Comparison of ENCODE assay signal across 18 mouse cellular contexts in the genomic region with DNA sequence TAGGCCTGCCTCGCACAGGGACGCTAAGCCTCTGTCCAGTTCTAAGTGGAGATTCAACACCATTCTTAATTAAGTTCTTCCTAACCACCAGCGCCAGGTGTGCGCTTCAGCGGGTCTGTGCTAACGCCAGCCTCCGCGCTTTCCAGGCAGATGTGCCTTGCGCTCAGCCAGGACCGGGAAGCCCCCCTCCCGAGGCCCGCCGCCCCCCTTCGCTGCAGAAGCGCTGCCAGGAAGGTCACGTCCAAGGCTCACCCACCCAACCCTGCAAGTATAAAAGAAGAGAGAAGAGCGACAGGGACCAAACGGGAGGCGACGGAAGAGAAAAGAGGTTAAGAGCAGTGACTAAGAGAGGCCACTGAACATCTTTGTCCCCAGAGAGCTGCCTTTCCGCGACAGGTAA. TPM values are rescaled to one million over a fixed set of nuclear protein-coding genes. Genes with fewer than 3 reads are reported as not detected.
DNase-seq lines count a peak whose midpoint lies in the region; ATAC-seq and TF ChIP-seq lines count a peak whose summit lies in the region.
"Had no signal": no experiment of that assay in that cellular context is flagged by ENCODE, and none has a peak within 500 bp of the region (broad histone marks: within the 10 kb centered on the region; RNA-seq: fewer than 3 reads in every experiment).

TSS of gene Pomc (plus strand) at position 301 of the 400 bp plus-strand sequence.

- peaks cover 13% of the 10 kb centered on the region for H3K27me3 ChIP-seq in hindbrain, embryonic 15.5 days
- H3K27me3 ChIP-seq in hindbrain, embryonic 12.5 days = peaks cover 32% of the 10 kb centered on the region
- H3K27me3 ChIP-seq in embryonic facial prominence, embryonic 10.5 days (replicated peaks; ENCODE audit: low read depth, poor library complexity, severe bottlenecking) = peaks cover 28% of the 10 kb centered on the region
- H3K27me3 ChIP-seq in midbrain, postnatal 0 days (ENCODE audit: insufficient read depth, low read length) = peaks cover 13% of the 10 kb centered on the region; the same call in 1 of the 2 replicates
- H3K27me3 ChIP-seq in heart, adult 2 months (ENCODE audit: control insufficient read depth, insufficient read depth, low read length) = peaks cover 2% of the 10 kb centered on the region; the same call in 1 of the 2 replicates

- peak within 1 kb of the TSS; percentile 31 for H3K4me2 ChIP-seq in hindbrain, embryonic 15.5 days
- no peak within 1 kb of the TSS for H3K4me2 ChIP-seq in hindbrain, embryonic 12.5 days (replicated peaks)
- H3K4me2 ChIP-seq in midbrain, postnatal 0 days (ENCODE audit: low read depth, low read length, poor library complexity, severe bottlenecking) = 0 out of 2 replicates have a peak within 1 kb of the TSS, but pooled peaks have one; percentile 22
- H3K4me2 ChIP-seq: heart, embryonic 11.5 days; limb, embryonic 13.5 days; liver, embryonic 13.5 days; lung, embryonic 14.5 days had no signal

- DNase-seq in ES-E14 (ENCODE audit: low read depth, low spot score) = no peak
- DNase-seq in embryonic facial prominence, embryonic 10.5 days (ENCODE audit: low spot score) = no peak
- no peak for DNase-seq in midbrain, postnatal 0 days (ENCODE audit: low spot score)
- DNase-seq in heart, adult 2 months = no peak
- no peak for DNase-seq in spleen, adult 12 weeks (ENCODE audit: low spot score)
- DNase-seq: adrenal gland, postnatal 14 days; cerebellum, adult 18-20 months; cerebellum, postnatal 36 days; kidney, adult 18-20 months; layer of hippocampus, postnatal 36 days; liver, embryonic 13.5 days had no signal

- no peak within 1 kb of the TSS for H3K4me3 ChIP-seq in hindbrain, embryonic 15.5 days
- H3K4me3 ChIP-seq in hindbrain, embryonic 12.5 days = no peak within 1 kb of the TSS
- H3K4me3 ChIP-seq in ES-E14 (ENCODE audit: insufficient read depth in 1 of 2, low read depth in 1 of 2, low read length in 2 of 2, poor library complexity in 1 of 2, severe bottlenecking in 1 of 2) = peak within 1 kb of the TSS; percentile 3 to 26; a peak in 2 of 4 replicates
- H3K4me3 ChIP-seq in embryonic facial prominence, embryonic 10.5 days = no peak within 1 kb of the TSS
- H3K4me3 ChIP-seq in midbrain, postnatal 0 days (ENCODE audit: low read depth, low read length) = no peak within 1 kb of the TSS
- no peak within 1 kb of the TSS for H3K4me3 ChIP-seq in heart, adult 2 months
- H3K4me3 ChIP-seq: limb, embryonic 13.5 days; liver, embryonic 13.5 days had no signal

- H3K9ac ChIP-seq in hindbrain, embryonic 15.5 days = no peak within 1 kb of the TSS
- no peak within 1 kb of the TSS for H3K9ac ChIP-seq in hindbrain, embryonic 12.5 days
- no peak within 1 kb of the TSS for H3K9ac ChIP-seq in ES-E14 (ENCODE audit: insufficient read depth, low read depth, low read length, poor library complexity, severe bottlenecking)
- no peak within 1 kb of the TSS for H3K9ac ChIP-seq in midbrain, postnatal 0 days (replicated peaks; ENCODE audit: low read length, poor library complexity, severe bottlenecking)
- no peak within 1 kb of the TSS for H3K9ac ChIP-seq in heart, adult 2 months (ENCODE audit: low read depth, low read length)
- H3K9ac ChIP-seq: limb, embryonic 13.5 days; liver, embryonic 13.5 days; lung, embryonic 14.5 days had no signal

- TF ChIP-seq CTCF in midbrain, postnatal 0 days (IDR thresholded peaks at IDR 0.05) = no peak
- no peak for TF ChIP-seq CTCF in heart, adult 2 months (IDR thresholded peaks at IDR 0.05)

- intact Hi-C loops in heart, adult 2 months (cut with DNase I) = no loop called here

- no peaks in the 10 kb centered on the region for H3K79me2 ChIP-seq in heart, adult 2 months (replicated peaks; ENCODE audit: control insufficient read depth, insufficient read depth, low read length)

- 15% methylated on average over 22 of the region's 22 CpGs for WGBS in hindbrain, embryonic 15.5 days
- WGBS in hindbrain, embryonic 12.5 days = 22% methylated on average over 22 of the region's 22 CpGs
- 20% methylated on average over 22 of the region's 22 CpGs for WGBS in embryonic facial prominence, embryonic 10.5 days
- WGBS in midbrain, postnatal 0 days = 26% methylated on average over 22 of the region's 22 CpGs
- WGBS in heart, adult 2 months = 20% methylated on average over 22 of the region's 22 CpGs

- in situ Hi-C loops in ES-E14 (cut with MboI; ENCODE audit: low sequenced_read_pairs in 2 of 2, unreplicated experiment in 2 of 2) = no loop called here

- H3K36me3 ChIP-seq in hindbrain, embryonic 15.5 days = no peaks in the 10 kb centered on the region
- no peaks in the 10 kb centered on the region for H3K36me3 ChIP-seq in hindbrain, embryonic 12.5 days
- no peaks in the 10 kb centered on the region for H3K36me3 ChIP-seq in ES-E14 (ENCODE audit: control insufficient read depth, insufficient read depth, low read length, poor library complexity, severe bottlenecking)
- no peaks in the 10 kb centered on the region for H3K36me3 ChIP-seq in embryonic facial prominence, embryonic 10.5 days (replicated peaks)
- H3K36me3 ChIP-seq in midbrain, postnatal 0 days (ENCODE audit: insufficient read depth, low read length) = no peaks in the 10 kb centered on the region
- no peaks in the 10 kb centered on the region for H3K36me3 ChIP-seq in heart, adult 2 months (ENCODE audit: control insufficient read depth, insufficient read depth, low read length)
- H3K36me3 ChIP-seq: limb, embryonic 13.5 days; liver, embryonic 13.5 days had no signal

- H3K9me3 ChIP-seq in hindbrain, embryonic 15.5 days = no peaks in the 10 kb centered on the region
- no peaks in the 10 kb centered on the region for H3K9me3 ChIP-seq in hindbrain, embryonic 12.5 days (replicated peaks)
- H3K9me3 ChIP-seq in ES-E14 (ENCODE audit: control insufficient read depth, insufficient read depth, low read depth, low read length) = no peaks in the 10 kb centered on the region
- H3K9me3 ChIP-seq in embryonic facial prominence, embryonic 10.5 days = 0 out of 2 replicates have a peak, but pooled peaks cover under 1% of the 10 kb centered on the region
- no peaks in the 10 kb centered on the region for H3K9me3 ChIP-seq in midbrain, postnatal 0 days (ENCODE audit: low read length)
- H3K9me3 ChIP-seq: limb, embryonic 13.5 days; liver, embryonic 13.5 days had no signal

- peaks cover 5% of the 10 kb centered on the region for H3K4me1 ChIP-seq in hindbrain, embryonic 15.5 days (replicated peaks)
- peaks cover 6% of the 10 kb centered on the region; the same call in 1 of the 2 replicates for H3K4me1 ChIP-seq in hindbrain, embryonic 12.5 days
- peaks cover 2 to 3% of the 10 kb centered on the region in 2 experiments; a peak in 2 of 4 replicates for H3K4me1 ChIP-seq in ES-E14 (ENCODE audit: control insufficient read depth in 2 of 2, insufficient read depth in 2 of 2, low read length in 2 of 2, poor library complexity in 1 of 2)
- peaks cover 4% of the 10 kb centered on the region for H3K4me1 ChIP-seq in embryonic facial prominence, embryonic 10.5 days
- H3K4me1 ChIP-seq in midbrain, postnatal 0 days (ENCODE audit: insufficient read depth, low read length) = no peaks in the 10 kb centered on the region
- H3K4me1 ChIP-seq in heart, adult 2 months (ENCODE audit: control insufficient read depth, insufficient read depth, low read length) = peaks cover 2% of the 10 kb centered on the region

- ATAC-seq in hindbrain, embryonic 15.5 days (ENCODE audit: low FRiP score, low read depth) = no peak
- no peak for ATAC-seq in hindbrain, embryonic 12.5 days (ENCODE audit: low FRiP score)
- 0 out of 2 replicates have a peak, but pooled peaks have one; percentile 42 for ATAC-seq in midbrain, postnatal 0 days (ENCODE audit: low FRiP score)

- TF ChIP-seq POLR2A in heart, adult 2 months (IDR thresholded peaks at IDR 0.05; ENCODE audit: insufficient read depth, low read depth, low read length) = no peak

- TF ChIP-seq EP300 in heart, adult 2 months (IDR thresholded peaks at IDR 0.05; ENCODE audit: insufficient read depth, low read depth, low read length) = no peak

- no peak within 1 kb of the TSS for H3K27ac ChIP-seq in hindbrain, embryonic 15.5 days (replicated peaks)
- H3K27ac ChIP-seq in hindbrain, embryonic 12.5 days = no peak within 1 kb of the TSS
- no peak within 1 kb of the TSS for H3K27ac ChIP-seq in ES-E14 (ENCODE audit: insufficient read depth, low read depth, low read length, poor library complexity, severe bottlenecking)
- no peak within 1 kb of the TSS for H3K27ac ChIP-seq in embryonic facial prominence, embryonic 10.5 days (replicated peaks)
- H3K27ac ChIP-seq in midbrain, postnatal 0 days (ENCODE audit: low read depth, low read length) = no peak within 1 kb of the TSS
- no peak within 1 kb of the TSS for H3K27ac ChIP-seq in heart, adult 2 months
- H3K27ac ChIP-seq: kidney, postnatal 0 days; limb, embryonic 13.5 days; liver, embryonic 13.5 days had no signal

TF ChIP-seq in ES-E14, 5 proteins besides CTCF, POLR2A, EP300 and RAD21:
- no peak for TF ChIP-seq HCFC1 (IDR thresholded peaks at IDR 0.05; ENCODE audit: borderline replicate concordance, insufficient read depth, low read length)
- no peak for TF ChIP-seq ZNF384 (IDR thresholded peaks at IDR 0.05; ENCODE audit: low read depth, low read length)
- TF ChIP-seq CHD2 (IDR thresholded peaks at IDR 0.05; ENCODE audit: low read depth, low read length) = no peak
- TF ChIP-seq MAFK (IDR thresholded peaks at IDR 0.05; ENCODE audit: insufficient read depth, low read depth, low read length) = no peak
- TF ChIP-seq ZC3H11A (IDR thresholded peaks at IDR 0.05; ENCODE audit: borderline replicate concordance, low read depth, low read length) = no peak

RNA-seq across cellular contexts. Expression of gene Pomc, which starts in this region (rescaled TPM):
- polyA plus RNA-seq in hindbrain, embryonic 15.5 days (2015; fragmentation: Nextera tagmentation; extraction: Ambion mirVana) = 3.4 and 4.0 TPM in 2 replicates
- polyA plus RNA-seq in hindbrain, embryonic 12.5 days (2016; fragmentation: Nextera tagmentation; extraction: Ambion mirVana) = 5.1 and 6.4 TPM in 2 replicates
- total RNA-seq in ES-E14 (2012; rRNA removed) = 5.2 and 5.7 TPM in 2 replicates
- 6.3 and 17.0 TPM in 2 replicates for polyA plus RNA-seq in embryonic facial prominence, embryonic 10.5 days (2016; fragmentation: Nextera tagmentation; extraction: Ambion mirVana)
- total RNA-seq in midbrain, postnatal 0 days (2014; rRNA removed) = 2.2 and 2.4 TPM in 2 replicates
- polyA plus RNA-seq in midbrain, postnatal 0 days (2015; fragmentation: Nextera tagmentation; extraction: Ambion mirVana) = 7.9 and 9.8 TPM in 2 replicates
- under 1 TPM; 0.36 to 0.50 TPM for total RNA-seq in heart, adult 2 months (2021)
- polyA plus RNA-seq in heart, adult 2 months (2012; rRNA removed) = 0.37 TPM in 1 of 2 replicates, not detected in the other
- total RNA-seq: gastrocnemius, adult 18-20 months had no signal

Comparison
In these comparisons a context has a peak if more than half of its experiments do, and no peak if none do; other contexts are left out.
1. H3K4me3 ChIP-seq: peak in ES-E14 (2 of 2); none in hindbrain, embryonic 15.5 days (single experiment), hindbrain, embryonic 12.5 days (single experiment), embryonic facial prominence, embryonic 10.5 days (single experiment), midbrain, postnatal 0 days (single experiment) and heart, adult 2 months (single experiment).